Mouse (Mus musculus): ENCODE data around the gene Gm49373. TPM values are rescaled to one million over a fixed set of nuclear protein-coding genes. Genes with fewer than 3 reads are reported as not detected.

Gene Gm49373
- polyA plus RNA-seq, 1 experiment from 2014 or later, result 0.24 TPM

DNA sequence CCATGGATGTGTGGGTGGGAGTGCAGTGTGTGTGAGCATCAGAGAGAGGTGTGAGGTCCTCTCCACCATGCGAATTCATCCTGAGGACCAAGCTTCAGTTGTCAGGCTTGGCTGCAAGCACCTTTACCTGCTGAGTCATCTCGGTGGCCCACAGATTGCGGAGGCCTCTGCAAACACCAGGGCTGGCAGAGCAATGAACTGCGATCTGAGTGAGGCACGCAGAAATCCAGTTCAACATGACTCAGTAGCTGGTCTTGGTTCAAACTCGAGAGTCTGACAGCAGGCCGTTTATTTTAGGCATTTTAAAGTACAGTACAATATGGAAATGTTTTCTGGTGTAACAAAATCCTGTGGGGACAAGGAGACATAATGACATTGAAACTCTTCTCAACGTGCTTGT is 24.9 kb upstream of the Gm49373 start:
- Histone ChIP-seq H3K27ac (replicated peaks) (no peak overlapping the region), H3K9me3 (ENCODE audit: control insufficient read depth, low read length) (no peaks in the 10 kb centered on the region), H3K4me2 (replicated peaks; ENCODE audit: low read depth) (no peak overlapping the region), H3K4me1 (replicated peaks; ENCODE audit: control insufficient read depth, insufficient read depth) (no peaks in the 10 kb centered on the region), H3K36me3 (ENCODE audit: control insufficient read depth, insufficient read depth, low read length) (no peaks in the 10 kb centered on the region), H3K9ac (ENCODE audit: low read length) (no peak overlapping the region), H3K4me3 (ENCODE audit: low read depth, low read length) (no peak overlapping the region), H3K27me3 (ENCODE audit: control insufficient read depth, insufficient read depth, low read length) (no peaks in the 10 kb centered on the region)
- TF ChIP-seq EP300 (optimal IDR thresholded peaks at IDR 0.05) (no peak), CTCF (IDR thresholded peaks at IDR 0.05; ENCODE audit: low read depth) (no peak)
- DNase-seq (ENCODE audit: low spot score) (peak; percentile 76), ATAC-seq (ENCODE audit: low FRiP score, low TSS enrichment) (peak; percentile 82)
- 48% methylated on average over 8 of the region's 8 CpGs for WGBS

DNA sequence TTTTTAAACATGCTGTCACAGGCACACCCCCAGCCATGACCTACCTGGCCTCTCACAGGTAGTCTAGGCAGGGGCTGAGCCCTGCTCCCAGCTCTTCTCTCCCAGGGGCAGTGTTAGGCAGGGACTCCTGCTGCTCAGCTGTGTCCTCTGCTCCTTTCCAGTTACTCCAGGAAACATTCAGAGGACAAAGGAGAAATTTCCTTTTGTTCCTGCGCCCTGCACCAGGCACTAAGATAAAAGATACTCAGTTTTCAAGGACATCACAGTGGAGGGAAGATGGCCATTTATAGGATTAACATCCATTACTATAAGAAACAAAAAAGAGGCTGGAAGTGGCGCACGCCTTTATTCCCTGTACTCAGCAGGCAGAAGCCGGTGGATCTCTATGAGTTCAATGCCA is 23.1 kb upstream of the Gm49373 start:
- Histone ChIP-seq H3K27ac (replicated peaks) (no peak overlapping the region), H3K4me2 (replicated peaks; ENCODE audit: low read depth) (no peak overlapping the region), H3K9me3 (ENCODE audit: control insufficient read depth, low read length) (no peaks in the 10 kb centered on the region), H3K4me1 (replicated peaks; ENCODE audit: control insufficient read depth, insufficient read depth) (no peaks in the 10 kb centered on the region), H3K9ac (ENCODE audit: low read length) (no peak overlapping the region), H3K36me3 (ENCODE audit: control insufficient read depth, insufficient read depth, low read length) (no peaks in the 10 kb centered on the region), H3K4me3 (ENCODE audit: low read depth, low read length) (no peak overlapping the region), H3K27me3 (ENCODE audit: control insufficient read depth, insufficient read depth, low read length) (no peaks in the 10 kb centered on the region)
- WGBS, result 91% methylated on average over 4 of the region's 4 CpGs
- ATAC-seq (ENCODE audit: low FRiP score, low TSS enrichment) (no peak), DNase-seq (ENCODE audit: low spot score) (no peak)
- TF ChIP-seq EP300 (optimal IDR thresholded peaks at IDR 0.05), result no peak
- TF ChIP-seq CTCF (IDR thresholded peaks at IDR 0.05; ENCODE audit: low read depth), result no peak

DNA sequence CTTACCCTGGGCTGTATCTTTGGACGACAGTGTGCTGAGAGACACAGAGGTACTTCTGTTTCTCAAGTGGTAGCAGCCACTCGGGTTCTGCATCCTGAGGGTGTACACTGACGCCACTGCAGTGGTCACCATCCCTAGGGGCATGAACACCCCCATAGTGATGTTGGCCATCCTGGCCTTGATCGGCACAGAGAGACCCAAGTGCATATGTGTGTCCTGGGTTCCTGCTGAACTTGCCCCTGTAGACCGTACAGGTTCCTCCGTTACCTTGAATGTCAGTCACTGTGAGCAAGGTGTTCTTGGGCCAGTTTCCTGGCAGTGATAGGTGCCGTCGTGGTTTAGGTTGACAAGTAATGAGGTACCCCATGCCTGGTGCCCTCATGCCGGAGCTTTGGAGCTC is 20.5 kb upstream of the Gm49373 start:
- TF ChIP-seq EP300 (optimal IDR thresholded peaks at IDR 0.05) (no peak), CTCF (IDR thresholded peaks at IDR 0.05; ENCODE audit: low read depth) (no peak)
- Histone ChIP-seq H3K27me3 (ENCODE audit: control insufficient read depth, insufficient read depth, low read length) (no peaks in the 10 kb centered on the region), H3K4me3 (ENCODE audit: low read depth, low read length) (no peak overlapping the region), H3K27ac (replicated peaks) (no peak overlapping the region), H3K36me3 (ENCODE audit: control insufficient read depth, insufficient read depth, low read length) (0 out of 2 replicates have a peak, but pooled peaks cover 1% of the 10 kb centered on the region), H3K9me3 (ENCODE audit: control insufficient read depth, low read length) (no peaks in the 10 kb centered on the region), H3K9ac (ENCODE audit: low read length) (no peak overlapping the region), H3K4me1 (replicated peaks; ENCODE audit: control insufficient read depth, insufficient read depth) (no peaks in the 10 kb centered on the region), H3K4me2 (replicated peaks; ENCODE audit: low read depth) (no peak overlapping the region)
- no peak for DNase-seq (ENCODE audit: low spot score)
- 90% methylated on average over 9 of the region's 9 CpGs for WGBS
- ATAC-seq (ENCODE audit: low FRiP score, low TSS enrichment), result no peak

DNA sequence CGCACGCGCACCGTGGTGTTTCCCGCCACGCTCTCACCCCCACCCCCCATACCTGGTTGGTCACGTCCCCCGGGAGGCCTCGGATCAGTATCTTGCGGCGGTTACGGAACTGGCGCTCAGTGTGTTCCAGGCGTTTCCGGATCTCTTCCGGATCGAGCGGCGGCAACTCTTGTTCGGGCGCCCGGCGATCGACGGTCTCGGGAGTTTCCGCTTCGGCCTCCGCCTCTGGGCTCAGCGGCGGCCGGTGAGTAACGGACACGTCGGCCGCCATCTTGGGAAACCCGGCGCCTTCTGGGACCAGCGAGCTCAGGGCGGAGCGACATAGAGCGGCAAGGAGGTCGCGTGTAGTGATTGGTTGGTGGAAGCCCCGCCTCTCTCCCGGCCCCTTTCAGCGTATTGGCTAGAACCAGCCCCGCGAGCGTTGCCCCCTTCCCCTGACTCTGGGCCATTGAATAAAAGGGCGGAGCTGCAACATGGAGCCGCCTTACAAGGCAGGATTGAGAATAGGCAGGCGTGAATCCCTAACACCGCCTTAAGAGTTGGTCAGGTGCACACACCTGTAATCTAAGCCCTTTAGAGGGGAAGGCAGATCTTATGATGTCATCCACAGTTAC is 18.9 kb upstream of the Gm49373 start, which contains the start of the genes Gm38431 and Raver1:
Gm38431 (minus strand) TSS at position 291 of the 614 bp plus-strand sequence.
Raver1 (minus strand) TSS at position 302 of the 614 bp plus-strand sequence.
- WGBS, result under 1% methylated on average over 54 of the region's 54 CpGs
- H3K27me3 ChIP-seq (ENCODE audit: control insufficient read depth, insufficient read depth, low read length), result no peaks in the 10 kb centered on the region
- peak within 1 kb of the TSS; percentile 84 for H3K27ac ChIP-seq (replicated peaks)
- H3K4me1 ChIP-seq (replicated peaks; ENCODE audit: control insufficient read depth, insufficient read depth), result no peaks in the 10 kb centered on the region
- TF ChIP-seq EP300 (optimal IDR thresholded peaks at IDR 0.05) (no peak), CTCF (IDR thresholded peaks at IDR 0.05; ENCODE audit: low read depth) (no peak)
- ATAC-seq (ENCODE audit: low FRiP score, low TSS enrichment) (peak; percentile 99), DNase-seq (ENCODE audit: low spot score) (peak; percentile 99)
- peak within 1 kb of the TSS; percentile 76 for H3K4me3 ChIP-seq (ENCODE audit: low read depth, low read length)
- peaks cover 7% of the 10 kb centered on the region; the same call in 1 of the 2 replicates for H3K36me3 ChIP-seq (ENCODE audit: control insufficient read depth, insufficient read depth, low read length)
- no peaks in the 10 kb centered on the region for H3K9me3 ChIP-seq (ENCODE audit: control insufficient read depth, low read length)
- H3K9ac ChIP-seq (ENCODE audit: low read length), result peak within 1 kb of the TSS; percentile 79
- peak within 1 kb of the TSS; percentile 69 for H3K4me2 ChIP-seq (replicated peaks; ENCODE audit: low read depth)

DNA sequence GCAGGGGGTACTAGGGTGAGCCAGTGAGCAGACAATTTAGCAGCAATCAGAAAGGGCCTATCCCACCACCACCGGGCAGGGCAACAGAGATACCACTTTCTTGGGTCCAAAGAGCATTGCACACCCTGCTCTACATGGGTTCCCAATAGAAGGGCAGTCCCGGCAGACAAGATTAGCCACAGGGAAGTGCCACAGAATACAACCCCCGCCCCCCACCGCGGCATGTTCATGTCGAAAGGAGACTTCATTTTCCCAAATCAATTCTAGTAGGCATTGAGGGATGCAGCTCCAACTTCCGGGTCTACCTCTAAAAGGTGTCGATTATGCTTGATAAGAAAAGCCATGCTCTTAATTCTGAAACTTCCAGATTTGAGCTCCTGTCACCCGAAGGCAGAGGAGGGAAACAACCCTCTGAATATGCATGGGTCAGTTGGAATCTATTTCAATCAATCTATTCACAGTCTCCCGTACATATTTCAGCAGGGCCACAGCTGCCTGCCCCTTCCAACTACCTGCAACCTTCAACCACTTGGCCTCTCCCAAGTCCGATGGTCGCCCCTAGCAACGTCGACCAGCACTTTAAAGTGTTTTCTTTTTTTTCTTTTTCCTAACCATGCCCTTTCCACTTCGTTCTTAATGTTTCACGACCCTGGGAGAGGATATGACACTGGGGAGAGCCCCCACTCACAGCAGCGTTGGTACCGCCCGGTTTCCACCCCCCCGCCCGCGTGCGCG is 18.2 kb upstream of the Gm49373 start:
- H3K4me3 ChIP-seq (ENCODE audit: low read depth, low read length), result peak overlapping the region; percentile 76
- WGBS, result 2% methylated on average over 24 of the region's 24 CpGs
- H3K9me3 ChIP-seq (ENCODE audit: control insufficient read depth, low read length), result no peaks in the 10 kb centered on the region
- H3K27ac ChIP-seq (replicated peaks), result peak overlapping the region; percentile 84; the same call in 1 of the 2 replicates
- peak overlapping the region; percentile 69 for H3K4me2 ChIP-seq (replicated peaks; ENCODE audit: low read depth)
- peaks cover 12% of the 10 kb centered on the region for H3K36me3 ChIP-seq (ENCODE audit: control insufficient read depth, insufficient read depth, low read length)
- ATAC-seq (ENCODE audit: low FRiP score, low TSS enrichment) (peak; percentile 6), DNase-seq (ENCODE audit: low spot score) (peak; percentile 69)
- no peaks in the 10 kb centered on the region for H3K27me3 ChIP-seq (ENCODE audit: control insufficient read depth, insufficient read depth, low read length)
- H3K9ac ChIP-seq (ENCODE audit: low read length), result peak overlapping the region; percentile 79
- no peak for TF ChIP-seq EP300 (optimal IDR thresholded peaks at IDR 0.05)
- TF ChIP-seq CTCF (IDR thresholded peaks at IDR 0.05; ENCODE audit: low read depth), result no peak
- no peaks in the 10 kb centered on the region for H3K4me1 ChIP-seq (replicated peaks; ENCODE audit: control insufficient read depth, insufficient read depth)

DNA sequence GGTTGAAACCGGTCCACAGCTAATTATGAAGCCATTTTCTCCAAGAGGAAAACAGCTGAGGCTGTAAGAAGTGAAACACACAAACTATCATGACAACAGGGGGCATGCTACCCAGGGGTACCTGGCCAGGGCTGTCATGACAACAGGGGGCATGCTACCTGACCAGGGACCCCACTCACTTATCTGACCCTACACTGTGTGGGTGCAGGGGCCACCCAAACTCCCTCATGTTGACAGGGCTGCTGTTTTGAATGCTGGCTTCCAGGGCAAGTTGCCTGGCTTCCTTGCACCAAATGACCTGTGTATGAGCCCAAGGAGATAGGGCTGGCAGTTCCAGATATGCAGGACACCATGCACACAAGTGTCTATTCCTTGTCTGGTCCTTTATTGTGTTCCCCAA is 17.6 kb upstream of the Gm49373 start:
- H3K4me3 ChIP-seq (ENCODE audit: low read depth, low read length), result peak overlapping the region; percentile 76
- H3K4me1 ChIP-seq (replicated peaks; ENCODE audit: control insufficient read depth, insufficient read depth), result no peaks in the 10 kb centered on the region
- no peaks in the 10 kb centered on the region for H3K9me3 ChIP-seq (ENCODE audit: control insufficient read depth, low read length)
- TF ChIP-seq EP300 (optimal IDR thresholded peaks at IDR 0.05) (no peak), CTCF (IDR thresholded peaks at IDR 0.05; ENCODE audit: low read depth) (no peak)
- peaks cover 16% of the 10 kb centered on the region for H3K36me3 ChIP-seq (ENCODE audit: control insufficient read depth, insufficient read depth, low read length)
- 68% methylated on average over 1 of the region's 1 CpGs for WGBS
- ATAC-seq (ENCODE audit: low FRiP score, low TSS enrichment) (no peak), DNase-seq (ENCODE audit: low spot score) (no peak)
- no peak overlapping the region for H3K27ac ChIP-seq (replicated peaks)
- no peaks in the 10 kb centered on the region for H3K27me3 ChIP-seq (ENCODE audit: control insufficient read depth, insufficient read depth, low read length)
- H3K4me2 ChIP-seq (replicated peaks; ENCODE audit: low read depth), result peak overlapping the region; percentile 69
- peak overlapping the region; percentile 79 for H3K9ac ChIP-seq (ENCODE audit: low read length)
